Mouse (Mus musculus) forebrain, embryonic 14.5 days (tissue): ENCODE measurements at regions not wholly inside any gene's neighbourhood (a gene's known extent, or its start where the extent isn't known, plus 50 kb on each side); places are given as distances from the start of the nearest gene placed in this dataset.

Experiments used
- ATAC-seq: fragments of 200-750 bp; cut with Nextera tagmentation; 2 replicates; pipeline ENCODE4 v1.8.0; 2017; ENCODE audit warnings: mild to moderate bottlenecking, moderate library complexity
- DNase-seq: peaks from one replicate; pipeline ENCODE4 v3.0.0-alpha.2; 2015; ENCODE audit warnings: low spot score
- H3K27ac ChIP-seq: fragments of 300-500 bp; sonication (generic); 2 replicates; pipeline ENCODE4 v1.5.1; 2014; ENCODE audit warnings: low read depth, mild to moderate bottlenecking, control low read depth, low read length, moderate library complexity
- H3K27me3 ChIP-seq: fragments of 300-500 bp; sonication (generic); replicated peaks from 2 replicates; pipeline ENCODE4 v1.6.1; 2014; ENCODE audit warnings: low read length, control low read depth, mixed read lengths; ENCODE audit not compliant: control insufficient read depth, insufficient read depth
- H3K36me3 ChIP-seq: fragments of 300-500 bp; sonication (generic); 2 replicates; pipeline ENCODE4 v1.6.1; 2014; ENCODE audit warnings: low read length, control low read depth; ENCODE audit not compliant: control insufficient read depth, insufficient read depth
- H3K4me1 ChIP-seq: fragments of 300-500 bp; sonication (generic); 2 replicates; pipeline ENCODE4 v1.6.1; 2014; ENCODE audit warnings: antibody characterized with exemption, low read length, control low read depth; ENCODE audit not compliant: control insufficient read depth, insufficient read depth
- H3K4me2 ChIP-seq: fragments of 300-500 bp; sonication (generic); 2 replicates; pipeline ENCODE4 v1.6.1; 2014; ENCODE audit warnings: mild to moderate bottlenecking, control low read depth, low read length
- H3K4me3 ChIP-seq: fragments of 300-500 bp; sonication (generic); 2 replicates; pipeline ENCODE4 v1.5.1; 2014; ENCODE audit warnings: low read depth, low read length, control low read depth
- H3K9ac ChIP-seq: fragments of 300-500 bp; sonication (generic); 2 replicates; pipeline ENCODE4 v1.6.1; 2014; ENCODE audit warnings: mild to moderate bottlenecking, low read length, control low read depth, moderate library complexity
- H3K9me3 ChIP-seq: fragments of 300-500 bp; sonication (generic); replicated peaks from 2 replicates; pipeline ENCODE4 v1.6.1; 2016; ENCODE audit warnings: low read length, control low read depth, mixed read lengths; ENCODE audit not compliant: control insufficient read depth
- WGBS: fragments of 180-500 bp; shearing (Covaris S2); extraction: QIAGEN DNeasy Blood & Tissue Kit; methylation state at CpG from one replicate; pipeline ENCODE4 v1.1.7; 2014; 5-methylcytosine and 5-hydroxymethylcytosine counted together

DNA sequence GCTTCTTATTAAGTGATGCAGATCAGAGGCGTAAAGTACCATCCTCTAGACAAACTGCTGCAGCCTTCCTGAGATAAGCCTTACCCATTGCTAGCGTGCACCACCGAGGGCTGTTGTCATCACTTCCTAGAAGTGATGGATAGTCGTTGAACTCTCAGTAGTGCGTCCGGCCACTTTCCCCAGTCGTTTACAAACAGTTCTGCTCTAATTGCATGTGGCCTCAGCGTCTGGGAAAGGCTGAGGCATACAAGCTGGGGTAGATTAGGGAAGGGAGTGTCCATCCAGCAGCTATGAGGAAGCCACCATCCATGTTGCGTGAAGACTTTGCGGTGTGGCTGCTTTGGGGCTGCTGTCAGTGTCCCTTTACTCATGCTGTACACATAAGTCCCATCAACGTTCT lies 60.7 kb upstream of the Akap6 start:
- Histone ChIP-seq H3K4me3 (no peak overlapping the region), H3K4me1 (no peaks in the 10 kb centered on the region), H3K9me3 (no peaks in the 10 kb centered on the region), H3K27me3 (no peaks in the 10 kb centered on the region), H3K4me2 (no peak overlapping the region), H3K9ac (no peak overlapping the region), H3K36me3 (no peaks in the 10 kb centered on the region), H3K27ac (no peak overlapping the region)
- no peak for DNase-seq
- 76% methylated on average over 11 of the region's 11 CpGs for WGBS
- no peak for ATAC-seq

DNA sequence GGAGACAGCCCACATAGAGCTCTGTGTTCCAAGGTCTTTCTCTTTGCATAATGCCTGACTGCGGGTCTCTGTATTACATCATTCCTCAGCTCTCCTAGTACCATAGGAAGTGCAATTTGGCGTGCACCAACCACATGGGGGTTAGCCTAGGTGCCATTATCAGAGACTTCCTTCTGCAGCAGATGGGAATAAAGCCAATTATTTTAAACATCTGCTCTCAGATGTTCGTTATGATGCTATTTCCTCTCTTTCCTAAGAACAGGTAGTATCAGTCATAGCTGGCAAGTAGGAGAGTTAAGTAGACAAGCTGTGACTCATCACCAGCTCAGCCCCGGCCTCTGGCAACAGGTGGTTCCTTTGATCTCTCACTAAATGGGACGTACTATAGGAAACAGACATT lies 55.1 kb upstream of the Akap6 start:
- no peaks in the 10 kb centered on the region for H3K36me3 ChIP-seq
- DNase-seq (no peak), ATAC-seq (no peak)
- no peak overlapping the region for H3K27ac ChIP-seq
- no peaks in the 10 kb centered on the region for H3K27me3 ChIP-seq
- H3K4me3 ChIP-seq = no peak overlapping the region
- no peaks in the 10 kb centered on the region for H3K9me3 ChIP-seq
- no peak overlapping the region for H3K4me2 ChIP-seq
- 69% methylated on average over 5 of the region's 5 CpGs for WGBS
- no peak overlapping the region for H3K9ac ChIP-seq
- no peaks in the 10 kb centered on the region for H3K4me1 ChIP-seq
